Mouse (Mus musculus) cerebellum, adult (tissue): Measurements from ENCODE around the gene Slf2.
A peak's percentile ranks its signal among the peaks of the same experiment; 100 is the strongest.

ENCODE experiments used
- ATAC-seq: cut with Nextera tagmentation; 2 replicates; pipeline ENCODE4 v1.9.2; 2017; ENCODE audit warnings: mild to moderate bottlenecking, moderate library complexity, mixed read lengths; ENCODE audit not compliant: insufficient number of reproducible peaks, low FRiP score, low TSS enrichment

Slf2 gene

DNA sequence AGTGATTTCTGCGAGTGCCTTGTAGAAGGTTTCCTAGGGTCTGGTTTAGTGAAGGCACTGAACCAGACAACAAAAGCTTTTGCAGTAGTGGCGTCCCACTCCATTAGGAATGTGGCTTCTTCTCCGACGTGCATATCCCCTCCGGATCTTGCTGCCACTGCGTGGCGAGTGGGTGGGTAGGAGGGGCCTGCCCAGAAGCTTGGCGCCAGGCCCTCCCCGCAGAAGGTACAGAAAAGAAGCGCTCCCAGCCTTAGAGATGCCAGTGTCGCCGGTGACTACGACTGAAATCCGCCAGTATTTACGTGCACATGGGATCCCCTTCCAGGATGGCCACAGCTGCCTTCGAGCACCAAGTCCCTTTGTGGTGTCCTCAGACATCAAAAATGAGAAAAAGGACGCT lies 76.1 kb downstream of the Slf2 start:
- ATAC-seq, result no peak

DNA sequence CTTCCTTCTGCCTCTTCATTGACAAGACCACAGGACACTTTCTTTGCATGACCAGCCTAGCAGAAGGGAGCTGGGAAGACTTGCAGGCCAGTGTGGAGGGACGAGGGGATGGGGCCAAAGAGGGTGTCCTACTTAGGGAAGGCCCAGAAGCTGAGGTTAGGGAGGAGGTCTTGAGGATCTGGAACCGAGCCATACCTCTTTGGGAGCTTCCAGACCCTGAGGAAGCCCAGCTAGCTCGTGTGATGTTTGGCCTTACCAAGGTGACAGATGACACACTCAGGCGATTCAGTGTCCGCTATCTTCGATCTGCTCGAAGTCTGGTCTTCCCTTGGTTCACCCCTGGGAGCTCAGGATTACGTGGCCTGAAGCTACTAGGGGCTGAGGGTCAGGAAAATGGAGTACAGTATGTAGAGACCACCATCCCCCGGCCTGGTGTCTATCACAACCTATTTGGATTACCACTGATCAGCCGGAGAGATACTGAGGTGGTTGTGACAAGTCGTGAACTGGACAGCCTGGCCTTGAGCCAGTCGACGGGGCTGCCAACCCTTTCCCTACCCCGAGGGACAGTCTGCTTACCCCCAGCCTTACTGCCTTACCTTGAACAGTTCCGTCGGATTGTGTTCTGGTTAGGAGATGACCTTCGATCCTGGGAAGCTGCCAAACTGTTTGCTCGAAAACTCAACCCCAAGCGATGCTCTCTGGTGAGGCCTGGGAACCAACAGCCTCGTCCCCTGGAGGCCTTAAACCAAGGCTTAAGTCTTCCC lies 76.7 kb downstream of the Slf2 start:
- no peak for ATAC-seq

DNA sequence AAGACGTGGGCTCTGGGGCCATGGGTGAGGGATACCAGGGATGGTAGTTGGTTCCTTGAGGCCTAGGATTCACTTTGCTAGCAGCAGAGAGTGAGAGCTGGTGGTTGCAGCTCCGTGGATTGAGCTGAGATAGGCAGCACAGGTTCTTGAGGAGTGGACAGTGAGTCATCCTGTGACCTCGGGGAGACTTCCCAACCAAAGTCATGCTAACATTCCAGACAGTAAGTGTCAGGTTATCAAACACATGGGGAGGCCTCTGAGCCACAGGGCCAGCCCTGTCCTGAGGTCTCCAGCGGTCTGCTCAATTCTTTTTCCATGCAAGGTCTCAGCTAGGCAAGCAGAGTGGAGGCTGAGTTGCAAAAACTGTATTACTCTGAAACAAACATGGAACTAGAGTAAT lies 79.7 kb downstream of the Slf2 start:
- ATAC-seq, result no peak

DNA sequence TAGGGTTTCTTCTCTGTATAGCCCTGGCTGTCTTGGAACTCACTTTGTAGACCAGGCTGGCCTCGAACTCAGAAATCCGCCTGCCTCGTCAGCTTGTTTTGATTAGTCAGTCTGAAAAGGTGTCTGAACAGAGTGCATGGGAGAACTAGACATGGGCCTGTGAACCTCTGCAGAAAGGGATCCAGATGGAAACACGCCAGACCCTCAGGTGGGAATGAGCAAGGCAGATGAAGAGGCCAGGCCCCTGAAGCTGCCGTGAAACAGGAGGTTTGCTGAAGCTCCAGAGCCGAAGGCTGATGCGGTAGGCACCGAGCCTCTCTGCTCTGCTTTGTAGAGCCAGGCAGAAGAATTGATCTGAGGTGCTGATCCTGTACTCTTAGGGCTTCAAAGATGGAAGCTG lies 81.3 kb downstream of the Slf2 start:
- ATAC-seq, result no peak

DNA sequence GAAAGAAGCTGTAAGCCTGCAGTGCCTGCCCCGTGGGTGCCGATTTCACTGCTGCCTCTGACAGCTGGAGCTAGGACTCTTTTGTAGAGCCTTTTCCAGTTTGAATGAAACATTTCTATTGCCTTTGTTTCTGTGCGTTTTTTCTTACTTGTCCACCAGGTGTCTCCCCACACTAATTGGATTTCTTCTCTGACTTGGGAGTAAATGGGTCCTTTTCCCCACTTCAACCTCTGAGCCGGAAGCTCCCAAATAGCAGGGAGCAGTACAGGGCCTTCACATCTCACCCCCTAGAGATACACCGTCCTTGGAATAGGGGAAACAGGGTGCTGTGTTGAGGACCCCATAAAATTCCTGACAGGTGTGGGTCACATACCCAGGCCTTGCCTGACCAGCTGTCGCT lies 81.7 kb downstream of the Slf2 start:
- no peak for ATAC-seq

DNA sequence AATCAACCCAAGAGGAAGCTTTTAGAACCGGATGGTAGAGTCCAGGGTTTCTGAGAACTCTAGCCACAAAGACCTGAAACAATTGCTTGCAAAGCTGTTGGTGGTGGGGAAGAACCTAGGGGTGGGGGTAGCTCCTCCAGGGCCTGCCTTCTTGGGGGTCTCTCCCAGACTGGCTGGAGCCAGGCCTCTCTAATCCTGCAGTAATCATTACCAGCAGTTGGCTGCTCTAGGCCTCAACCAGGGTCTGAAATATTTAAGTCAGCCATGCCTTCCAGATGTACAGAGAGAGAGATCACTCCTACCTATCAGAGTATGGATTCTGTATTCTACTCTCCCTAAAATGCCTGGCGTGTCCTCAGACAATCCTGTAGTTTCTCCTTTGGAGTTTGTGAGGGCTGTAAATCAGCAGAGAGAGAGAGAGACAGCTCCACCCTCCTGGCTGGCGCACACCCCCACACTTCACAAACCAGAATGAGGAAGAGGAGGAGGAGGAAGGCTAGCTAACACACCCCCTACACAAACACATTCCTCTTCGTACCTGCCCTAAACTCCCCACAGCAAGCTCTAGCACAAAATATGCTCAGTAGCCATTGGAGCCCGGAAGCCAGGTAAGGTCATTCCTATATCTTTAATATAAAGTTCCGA lies 82.8 kb downstream of the Slf2 start:
- no peak for ATAC-seq

DNA sequence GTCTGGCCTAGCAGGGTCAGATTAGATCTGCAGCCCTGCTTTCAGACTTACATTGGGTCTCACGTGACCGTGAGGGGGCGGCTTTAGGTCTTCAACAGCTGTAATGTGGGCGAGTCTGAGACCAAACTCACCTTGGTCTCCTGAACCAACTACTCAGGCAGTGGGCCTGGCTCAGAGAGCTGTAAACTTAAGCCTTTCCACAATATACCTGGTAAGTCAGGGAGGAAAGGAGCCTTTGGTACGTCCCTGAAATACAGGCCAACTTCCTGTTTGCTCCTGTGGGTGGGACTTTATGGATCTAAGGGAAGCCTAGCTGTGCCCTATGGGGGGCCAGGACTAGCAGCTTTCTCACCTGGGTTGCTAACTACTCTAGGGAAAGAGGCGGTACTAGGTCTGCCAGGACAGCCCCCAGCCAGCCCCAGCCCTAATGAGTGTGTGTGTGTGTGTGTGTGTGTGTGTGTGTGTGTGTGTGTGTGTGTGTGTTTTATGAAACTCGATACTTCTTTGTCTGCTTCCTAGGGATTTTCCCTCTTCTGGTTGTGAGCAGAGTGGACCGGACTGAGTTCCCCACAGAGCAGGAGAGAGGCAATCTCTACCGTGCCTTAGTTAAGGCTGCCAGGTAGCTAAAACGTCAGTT lies 83.5 kb downstream of the Slf2 start, which contains the start of gene Lzts2:
Lzts2 (plus strand) TSS at position 80 of the 637 bp plus-strand sequence.
- ATAC-seq, result no peak

DNA sequence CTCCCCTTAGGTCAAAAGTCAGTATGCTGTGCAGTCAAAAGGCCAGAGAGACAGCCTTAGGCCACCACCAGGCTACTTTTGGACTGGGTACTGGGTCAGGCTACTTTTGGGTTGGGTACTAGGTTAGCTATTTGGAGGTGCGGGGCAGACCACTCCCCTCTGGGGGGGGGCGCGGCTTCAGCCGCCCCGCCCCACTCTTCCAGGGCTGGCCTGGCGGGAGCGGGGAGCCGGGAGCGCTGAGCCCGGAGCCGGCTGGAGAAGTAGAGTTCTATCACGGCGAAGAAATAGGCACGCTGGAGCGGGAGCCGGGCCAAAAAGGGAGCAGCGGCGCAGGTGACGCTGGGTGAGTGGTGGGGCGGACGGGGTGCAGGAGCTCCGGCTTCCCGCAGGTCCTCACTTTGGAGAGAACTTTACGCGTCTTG lies 84.0 kb downstream of the Slf2 start:
- ATAC-seq, result no peak

DNA sequence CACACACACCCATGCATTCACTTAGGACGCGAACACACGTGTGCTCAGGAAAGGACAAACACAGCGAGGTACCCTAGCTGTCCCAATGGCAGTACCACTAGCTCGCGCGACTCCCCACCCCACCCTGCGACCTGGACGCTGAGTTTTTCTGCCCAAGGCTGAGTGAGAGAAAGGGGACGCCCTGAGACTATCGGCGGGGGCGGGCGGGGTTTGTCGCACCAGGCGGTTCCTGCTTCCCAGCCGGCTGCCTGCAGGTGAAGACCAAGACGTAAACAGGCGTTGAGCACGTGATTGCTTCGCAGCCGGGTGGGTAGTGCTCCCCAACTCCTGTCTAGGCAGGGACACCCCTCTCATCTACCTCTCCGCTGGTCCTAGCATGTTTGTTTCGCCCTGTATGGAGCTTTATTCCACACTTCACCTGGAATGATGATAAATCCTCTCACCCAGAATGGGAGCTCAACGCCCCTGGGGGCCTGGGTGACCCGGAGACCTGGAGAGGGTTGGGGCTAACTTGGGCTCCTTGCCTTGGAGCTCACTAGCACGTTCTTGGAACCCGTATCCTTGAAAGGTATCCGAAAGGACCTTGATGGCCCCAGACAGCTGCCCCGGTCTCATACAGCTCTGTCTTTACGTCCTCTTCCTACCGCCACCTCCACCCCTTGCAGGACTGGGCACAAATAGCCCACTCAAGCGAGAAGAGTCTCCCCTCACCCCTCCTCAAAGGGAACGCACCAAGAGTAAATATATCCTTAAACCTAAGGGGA lies 84.7 kb downstream of the Slf2 start:
- peak; percentile 28; the same call in 1 of the 2 replicates for ATAC-seq

DNA sequence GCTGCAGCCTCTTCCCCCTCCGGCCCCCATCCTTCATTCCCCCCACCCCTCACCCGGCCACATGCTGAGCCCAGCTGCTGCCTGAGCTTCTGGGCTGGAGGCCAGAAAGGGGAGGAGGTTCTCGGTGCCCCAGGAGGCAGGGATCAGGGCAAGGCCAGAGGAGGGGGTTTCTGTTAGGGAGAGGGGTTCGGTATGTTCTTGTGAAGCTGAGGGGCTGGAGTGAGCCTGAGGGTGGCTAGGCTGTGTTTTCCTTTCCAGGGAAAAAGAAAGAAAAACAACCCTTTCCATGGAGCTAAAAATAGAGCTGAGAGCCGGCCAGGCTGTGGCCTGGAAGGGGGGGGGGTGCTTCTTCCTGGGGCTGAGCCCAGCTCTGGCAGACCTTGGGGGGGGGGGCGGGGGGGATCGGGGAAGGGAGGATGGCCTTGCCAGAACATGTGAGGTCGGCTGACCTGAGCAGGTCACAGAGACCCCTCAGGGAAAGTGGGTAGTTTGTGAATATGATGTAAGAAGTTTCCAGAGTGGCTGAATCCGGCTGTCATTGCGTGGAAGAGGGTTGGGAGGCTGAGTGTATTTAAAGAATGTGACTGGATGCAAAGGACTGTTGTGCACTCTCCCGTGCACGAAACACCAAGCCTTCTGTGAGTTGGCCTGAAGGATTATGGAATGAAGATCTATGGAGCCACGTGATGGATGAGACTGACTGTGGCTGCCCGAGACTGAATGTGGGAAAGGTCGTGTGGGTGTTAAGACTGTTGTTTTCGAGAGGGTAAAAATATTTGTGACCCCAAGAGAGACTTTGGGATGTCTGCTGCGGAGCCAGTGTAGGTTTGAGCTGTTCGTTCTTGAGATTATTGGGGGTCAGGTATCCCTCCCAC lies 85.6 kb downstream of the Slf2 start:
- ATAC-seq, result peak; percentile 13

DNA sequence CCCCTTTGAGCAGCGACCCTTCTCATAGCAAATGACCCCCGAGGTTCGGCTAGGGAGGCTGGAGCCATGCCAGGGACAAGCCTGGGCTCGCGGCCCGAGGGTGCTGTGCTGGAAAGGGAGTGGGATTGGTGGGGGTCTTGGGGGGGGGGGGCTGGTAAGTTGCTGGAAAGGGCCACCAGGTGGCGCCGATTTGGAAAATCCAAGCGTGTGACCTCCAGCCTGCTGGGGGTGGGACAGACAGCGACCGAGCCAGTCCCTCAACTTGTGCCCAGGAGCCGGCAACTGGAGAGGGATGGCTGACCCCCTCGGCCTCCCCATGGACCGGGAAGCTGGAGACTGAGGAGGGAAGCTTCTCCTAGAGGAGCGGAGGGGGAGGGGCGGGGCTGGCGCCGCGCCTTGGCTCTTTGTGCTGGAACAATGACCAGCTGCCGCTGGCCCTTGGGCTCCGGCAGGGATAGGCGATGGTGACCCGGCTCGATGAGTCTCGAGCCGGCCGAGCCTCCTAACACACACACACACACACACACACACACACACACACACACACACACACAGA lies 86.3 kb downstream of the Slf2 start:
- no peak for ATAC-seq

DNA sequence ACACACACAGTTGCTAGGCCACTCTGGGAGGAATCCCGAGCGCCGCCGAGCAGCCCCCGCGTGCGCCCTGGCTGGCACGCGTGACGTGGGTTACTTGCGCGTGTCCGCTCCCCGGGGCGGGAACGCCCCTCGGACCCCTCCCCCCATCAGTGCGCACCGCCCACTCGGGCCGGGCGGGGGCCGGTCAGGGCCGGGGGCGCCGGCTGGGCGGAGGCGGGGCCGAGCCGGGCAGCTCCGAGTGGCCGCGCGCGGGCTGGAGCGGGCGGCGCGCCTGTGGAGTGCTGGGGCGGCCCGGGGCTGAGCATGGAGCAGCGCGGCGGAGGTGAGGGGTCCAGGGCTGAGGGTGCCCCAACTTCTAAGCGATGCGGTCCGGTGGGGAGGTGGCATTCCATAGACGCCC lies 87.0 kb downstream of the Slf2 start:
- ATAC-seq, result no peak

DNA sequence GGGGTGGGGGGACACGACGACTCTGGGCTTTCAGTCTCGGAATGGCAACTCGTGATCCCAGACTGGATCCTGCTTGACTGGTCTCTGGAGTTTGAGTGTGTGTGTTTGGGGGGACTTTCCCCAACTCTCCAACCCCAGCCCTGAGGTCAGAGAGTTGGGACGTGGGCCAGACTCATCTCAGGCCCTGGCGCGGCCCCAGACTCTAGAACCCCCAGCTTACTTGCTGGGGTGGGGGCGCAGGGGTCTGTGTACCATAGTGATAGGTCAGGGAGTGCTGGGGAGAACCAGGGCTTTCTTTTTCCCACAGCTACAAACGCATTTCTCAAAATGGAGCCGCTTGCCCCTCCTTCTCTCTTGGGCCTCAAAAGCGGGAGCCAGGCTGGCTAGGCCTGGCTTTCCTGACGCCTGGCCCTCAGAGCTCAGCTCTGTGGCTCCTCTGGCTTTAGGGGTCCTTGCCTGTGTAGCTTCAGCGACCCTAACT lies 87.4 kb downstream of the Slf2 start:
- no peak for ATAC-seq

DNA sequence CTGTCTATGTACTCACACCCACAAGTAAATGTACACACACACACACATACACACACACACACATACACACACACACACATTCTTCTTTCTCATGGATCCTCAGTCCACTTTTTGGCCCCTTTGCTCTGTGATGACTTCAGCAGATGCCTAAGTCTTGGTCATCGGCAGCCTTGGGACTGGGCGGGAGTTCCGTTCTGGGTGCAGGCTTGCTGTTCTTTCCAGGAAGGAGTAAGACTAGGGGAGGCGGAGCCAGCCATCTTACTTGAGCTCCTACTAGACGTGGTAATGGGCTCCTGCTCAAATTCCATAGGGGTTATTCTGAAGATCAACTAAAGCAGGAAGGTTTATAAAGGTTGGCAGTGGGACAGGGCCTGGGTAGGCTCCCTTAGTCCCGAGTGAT lies 89.4 kb downstream of the Slf2 start:
- no peak for ATAC-seq

DNA sequence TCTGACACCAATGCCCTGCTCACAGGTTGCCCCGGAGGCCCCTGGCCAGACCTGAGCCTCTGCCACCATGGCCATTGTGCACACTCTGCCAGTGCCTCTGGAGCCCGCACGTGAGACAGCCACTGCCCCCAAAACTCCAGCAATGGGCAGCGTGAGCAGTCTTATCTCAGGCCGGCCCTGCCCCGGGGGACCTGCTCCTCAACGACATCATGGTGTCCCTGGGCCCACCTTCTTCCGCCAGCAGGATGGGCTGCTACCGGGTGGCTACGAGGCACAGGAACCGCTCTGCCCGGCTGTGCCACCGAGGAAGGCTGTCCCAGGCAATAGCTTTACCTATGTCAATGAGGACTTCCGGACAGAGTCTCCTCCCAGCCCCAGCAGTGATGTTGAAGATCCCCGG lies 90.4 kb downstream of the Slf2 start:
- no peak for ATAC-seq

DNA sequence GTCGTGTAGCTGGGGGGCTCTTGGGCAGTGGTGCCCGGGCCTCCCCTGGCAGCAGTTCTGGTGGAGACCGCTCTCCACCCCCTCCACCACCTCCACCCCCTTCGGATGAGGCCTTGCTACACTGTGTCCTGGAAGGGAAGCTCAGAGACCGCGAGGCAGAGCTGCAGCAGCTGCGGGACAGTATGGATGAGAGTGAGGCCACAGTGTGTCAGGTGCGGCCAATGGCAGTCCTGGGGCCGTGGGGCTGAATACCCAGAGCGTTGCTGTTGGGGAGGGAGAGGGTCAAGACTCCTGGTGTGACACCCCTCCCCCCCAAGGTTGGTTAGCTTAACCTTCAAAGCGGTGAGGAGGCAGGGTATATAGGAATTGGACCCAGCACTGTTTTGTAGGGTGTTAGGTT lies 93.0 kb downstream of the Slf2 start:
- no peak for ATAC-seq

DNA sequence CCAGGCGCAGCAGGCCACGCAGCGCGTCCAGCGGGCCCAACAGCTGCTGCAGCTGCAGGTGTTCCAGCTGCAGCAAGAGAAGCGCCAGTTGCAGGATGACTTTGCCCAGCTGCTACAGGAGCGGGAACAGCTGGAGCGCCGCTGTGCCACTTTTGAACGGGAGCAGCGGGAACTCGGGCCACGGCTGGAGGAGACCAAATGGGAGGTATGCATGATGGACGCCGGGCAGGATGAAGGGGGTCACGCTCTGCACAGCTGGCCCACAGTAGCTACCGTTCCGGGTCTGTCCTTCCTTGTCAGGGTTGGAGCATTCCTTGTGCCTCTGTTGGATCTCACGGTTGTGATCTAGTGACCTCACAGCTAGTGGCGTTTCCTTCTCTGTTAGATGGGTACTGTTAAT lies 93.8 kb downstream of the Slf2 start:
- ATAC-seq, result no peak

DNA sequence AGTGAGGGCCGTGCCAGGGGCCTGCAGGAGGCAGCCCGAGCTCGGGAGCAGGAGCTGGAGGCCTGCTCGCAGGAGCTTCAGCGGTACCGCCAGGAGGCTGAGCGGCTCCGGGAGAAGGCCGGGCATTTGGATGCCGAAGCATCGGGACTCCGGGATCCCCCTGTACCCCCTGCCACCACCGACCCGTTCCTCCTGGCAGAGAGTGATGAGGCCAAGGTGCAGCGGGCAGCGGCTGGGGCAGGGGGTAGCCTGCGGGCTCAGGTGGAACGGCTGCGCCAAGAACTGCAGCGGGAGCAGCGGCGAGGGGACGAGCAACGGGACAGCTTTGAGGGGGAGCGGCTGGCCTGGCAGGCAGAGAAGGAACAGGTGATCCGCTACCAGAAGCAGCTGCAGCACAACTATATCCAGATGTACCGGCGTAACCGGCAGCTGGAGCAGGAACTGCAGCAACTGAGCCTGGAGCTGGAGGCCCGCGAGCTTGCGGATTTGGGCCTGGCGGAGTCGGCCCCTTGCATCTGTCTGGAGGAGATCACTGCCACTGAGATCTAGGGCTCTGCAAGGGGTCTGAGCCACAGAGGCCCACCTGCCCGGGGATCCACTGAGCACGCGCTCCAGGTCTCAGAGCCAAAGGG lies 95.1 kb downstream of the Slf2 start:
- no peak for ATAC-seq
